Mouse (Mus musculus) kidney, adult 2 months (tissue): ENCODE measurements around the gene Chst14. TPM values are rescaled to one million over a fixed set of nuclear protein-coding genes. Genes with fewer than 3 reads are reported as not detected.

Experiments
- DNase-seq: peaks from one replicate; pipeline ENCODE4 v3.0.0; 2021
- H3K27ac ChIP-seq: fragments of 200-500 bp; 2 replicates; pipeline ENCODE4 v1.5.1; 2012; ENCODE audit warnings: low read depth, low read length, control low read depth, inconsistent platforms; ENCODE audit not compliant: insufficient read depth
- H3K27me3 ChIP-seq: fragments of 200-500 bp; replicated peaks from 2 replicates; pipeline ENCODE4 v1.6.1; 2012; ENCODE audit warnings: mild to moderate bottlenecking, moderate library complexity, low read length, inconsistent platforms; ENCODE audit not compliant: control insufficient read depth, insufficient read depth
- H3K36me3 ChIP-seq: fragments of 200-500 bp; 2 replicates; pipeline ENCODE4 v1.6.1; 2012; ENCODE audit warnings: mild to moderate bottlenecking, moderate library complexity, low read length, inconsistent platforms; ENCODE audit not compliant: control insufficient read depth, insufficient read depth
- H3K4me1 ChIP-seq: fragments of 200-500 bp; 2 replicates; pipeline ENCODE4 v1.6.1; 2011; ENCODE audit warnings: low read length; ENCODE audit not compliant: control insufficient read depth, insufficient read depth
- H3K4me3 ChIP-seq: fragments of 200-500 bp; 2 replicates; pipeline ENCODE4 v1.5.1; 2011; ENCODE audit warnings: mild to moderate bottlenecking, low read depth, low read length, control low read depth; ENCODE audit not compliant: insufficient read depth
- CTCF ChIP-seq: fragments of 200-500 bp; conservative IDR thresholded peaks from 2 replicates; pipeline ENCODE4 v1.5.1; 2011; ENCODE audit warnings: low read depth, mild to moderate bottlenecking, control low read depth, low read length, moderate library complexity, mixed read lengths; ENCODE audit not compliant: insufficient read depth, insufficient read length
- POLR2A ChIP-seq: fragments of 200-500 bp; IDR thresholded peaks from one replicate; pipeline ENCODE4 v1.6.1; 2011; ENCODE audit warnings: low read depth, low read length, control low read depth
- WGBS: fragments of 180-500 bp; shearing (Covaris S2); methylation state at CpG from one replicate; pipeline ENCODE4 v1.1.7; 2018; 5-methylcytosine and 5-hydroxymethylcytosine counted together
- polyA plus RNA-seq: library from polyadenylated mRNA; depleted of rRNA; stranded (reverse); fragments of >200 nt; gene quantifications from 2 replicates; pipeline ENCODE4 v1.2.3, GENCODE M21; 2012

Chst14 gene
- polyA plus RNA-seq, 1 experiment = 7.4 TPM

- H3K36me3 ChIP-seq = no peaks in the 10 kb centered on the region
- H3K4me1 ChIP-seq = no peaks in the 10 kb centered on the region
- TF ChIP-seq POLR2A (no peak), CTCF (no peak)
- no peak for DNase-seq
- H3K4me3 ChIP-seq = no peak overlapping the region
- no peak overlapping the region for H3K27ac ChIP-seq
- WGBS = 71% methylated on average over 5 of the region's 5 CpGs
- no peaks in the 10 kb centered on the region for H3K27me3 ChIP-seq
Measured at GRCm38 (mm10) chr2:118956497-118956896, 30.2 kb downstream of the Chst14 start.

DNA sequence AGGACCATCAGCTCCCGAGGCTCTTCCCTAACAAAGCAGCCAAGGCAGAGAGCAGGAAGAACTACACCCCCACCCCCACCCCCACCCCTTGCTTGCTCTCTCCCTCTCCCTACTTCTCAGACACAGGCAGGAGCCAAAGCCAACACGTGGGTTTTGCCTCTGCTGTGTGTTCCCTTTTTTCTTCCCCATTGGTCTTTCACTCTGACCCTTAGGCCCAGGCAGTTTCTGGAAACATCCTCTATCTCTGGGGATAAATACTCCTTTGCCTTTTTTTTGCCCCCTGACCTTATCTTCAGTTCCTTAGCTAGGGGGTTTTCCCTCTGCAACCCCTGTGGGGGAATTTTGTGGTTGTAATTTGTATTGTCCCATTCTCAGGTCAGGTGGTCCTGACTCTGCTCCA is 33.3 kb downstream of the Chst14 start:
- DNase-seq = no peak
- Histone ChIP-seq H3K36me3 (no peaks in the 10 kb centered on the region), H3K4me1 (no peaks in the 10 kb centered on the region), H3K27me3 (no peaks in the 10 kb centered on the region), H3K4me3 (no peak overlapping the region), H3K27ac (no peak overlapping the region)
- TF ChIP-seq POLR2A (no peak), CTCF (no peak)
- WGBS = 55% methylated on average over 2 of the region's 2 CpGs

- no peak for TF ChIP-seq POLR2A
- Histone ChIP-seq H3K36me3 (no peaks in the 10 kb centered on the region), H3K27me3 (no peaks in the 10 kb centered on the region), H3K4me1 (no peaks in the 10 kb centered on the region), H3K4me3 (no peak overlapping the region), H3K27ac (no peak overlapping the region)
- DNase-seq = no peak
- 93% methylated on average over 2 of the region's 2 CpGs for WGBS
Measured at GRCm38 (mm10) chr2:118960413-118960812, 34.1 kb downstream of the Chst14 start.

DNA sequence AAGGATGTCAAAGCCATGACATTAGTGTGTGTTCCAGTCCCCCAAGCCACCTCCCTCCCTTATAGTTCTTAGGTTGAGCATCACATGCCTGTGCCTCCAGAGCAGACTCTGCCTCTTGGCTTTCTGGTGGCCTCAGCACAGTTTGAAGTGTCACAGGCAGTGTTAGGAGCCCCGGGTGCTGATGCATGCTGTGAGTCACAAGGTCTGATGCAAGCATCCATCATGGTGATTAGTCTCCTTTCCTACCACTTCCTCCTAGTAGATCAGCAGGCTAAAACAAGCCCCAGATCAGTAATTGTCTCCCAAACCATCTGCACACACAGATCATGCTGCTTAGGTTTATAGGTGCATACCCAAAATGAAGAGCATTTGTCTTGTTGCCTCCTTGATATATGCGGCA is 35.2 kb downstream of the Chst14 start:
- H3K36me3 ChIP-seq = no peaks in the 10 kb centered on the region
- H3K4me3 ChIP-seq = no peak overlapping the region
- 45% methylated on average over 2 of the region's 2 CpGs for WGBS
- no peak overlapping the region for H3K27ac ChIP-seq
- no peaks in the 10 kb centered on the region for H3K27me3 ChIP-seq
- no peak for DNase-seq
- H3K4me1 ChIP-seq = no peaks in the 10 kb centered on the region
- TF ChIP-seq POLR2A = no peak
- TF ChIP-seq CTCF = no peak

DNA sequence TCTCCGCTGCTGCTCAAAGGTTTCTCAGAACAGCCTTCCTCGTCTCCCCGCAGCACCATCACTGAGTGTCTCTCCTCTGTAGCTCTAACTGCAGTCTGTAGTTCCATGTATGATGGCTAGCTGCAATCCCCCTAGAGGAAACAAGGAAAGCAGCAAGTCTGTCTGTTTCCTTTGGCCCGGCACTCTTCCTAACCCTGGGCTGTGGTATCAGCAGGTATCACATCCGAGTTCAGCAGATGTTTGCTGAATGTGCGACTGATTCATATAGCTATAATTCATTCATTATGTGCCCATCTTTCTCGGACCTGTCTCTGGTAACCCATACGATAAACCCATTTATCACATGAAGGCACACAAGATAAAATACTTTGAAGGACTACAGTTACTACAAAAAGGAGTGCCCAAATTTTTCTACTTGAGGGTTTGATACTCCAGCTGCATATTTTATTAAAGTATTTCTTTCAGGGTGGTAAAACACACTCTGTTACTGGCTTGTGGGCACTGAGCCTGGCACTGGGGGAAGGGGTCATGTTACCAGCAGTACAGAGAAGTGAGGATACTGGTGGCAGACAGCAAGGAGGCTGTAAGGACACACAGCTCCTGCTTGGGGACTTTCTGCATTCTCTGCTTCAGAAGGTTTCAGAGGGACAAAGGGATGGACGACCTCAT is 36.8 kb downstream of the Chst14 start:
- Histone ChIP-seq H3K27me3 (no peaks in the 10 kb centered on the region), H3K4me1 (no peaks in the 10 kb centered on the region), H3K36me3 (no peaks in the 10 kb centered on the region), H3K4me3 (no peak overlapping the region), H3K27ac (no peak overlapping the region)
- TF ChIP-seq CTCF = no peak
- no peak for TF ChIP-seq POLR2A
- no peak for DNase-seq
- WGBS = 61% methylated on average over 9 of the region's 9 CpGs

GRCm38 (mm10) chr2:118963676-118964012 is 37.3 kb downstream of the Chst14 start:
- Histone ChIP-seq H3K36me3 (no peaks in the 10 kb centered on the region), H3K27ac (no peak overlapping the region), H3K4me1 (no peaks in the 10 kb centered on the region), H3K27me3 (no peaks in the 10 kb centered on the region), H3K4me3 (no peak overlapping the region)
- no peak for DNase-seq
- TF ChIP-seq POLR2A (no peak), CTCF (no peak)
- 63% methylated on average over 7 of the region's 7 CpGs for WGBS

- no peaks in the 10 kb centered on the region for H3K36me3 ChIP-seq
- TF ChIP-seq CTCF (no peak), POLR2A (no peak)
Measured at GRCm38 (mm10) chr2:118969585-118970147, 43.4 kb downstream of the Chst14 start.

More at GRCm38 (mm10) chr2:118969585-118970147, 43.4 kb downstream of the Chst14 start:
- no peak overlapping the region for H3K4me3 ChIP-seq
- no peak for DNase-seq
- no peak overlapping the region for H3K27ac ChIP-seq
- no peaks in the 10 kb centered on the region for H3K27me3 ChIP-seq
- H3K4me1 ChIP-seq = no peaks in the 10 kb centered on the region; the same call in 1 of the 2 replicates
- 89% methylated on average over 11 of the region's 11 CpGs for WGBS
